Mouse (Mus musculus) bone marrow, adult 2 months (tissue): ENCODE measurements around the gene Cacfd1.

Source experiments
- CTCF ChIP-seq: fragments of 200-500 bp; IDR thresholded peaks from 2 replicates; pipeline ENCODE4 v1.5.1; 2011; ENCODE audit warnings: low read length, control low read depth; ENCODE audit not compliant: control insufficient read depth, insufficient read depth
- POLR2A ChIP-seq: fragments of 200-500 bp; IDR thresholded peaks from 2 replicates; pipeline ENCODE4 v1.6.1; 2011; ENCODE audit warnings: low read depth, mild to moderate bottlenecking, control low read depth, low read length, borderline replicate concordance; ENCODE audit not compliant: control insufficient read depth

DNA sequence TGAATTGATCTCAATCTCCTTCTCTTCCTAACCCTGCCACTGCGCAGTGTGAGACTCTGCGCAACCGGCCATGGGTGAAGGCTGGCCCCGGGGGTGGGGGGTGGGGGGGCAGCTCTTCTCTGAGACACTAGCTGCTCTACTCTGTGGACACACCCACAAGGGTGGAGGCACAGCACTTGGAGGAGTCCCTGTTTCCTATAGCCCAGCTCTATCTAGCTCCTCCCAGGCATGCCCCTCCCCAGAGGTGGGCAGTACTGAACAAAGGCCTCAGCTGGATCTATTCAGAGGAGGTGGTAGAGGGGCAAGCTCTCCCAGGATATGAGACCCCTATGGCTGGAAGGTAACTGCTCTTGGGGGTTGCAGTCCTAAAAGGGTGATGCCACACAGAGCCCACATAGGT, 27.3 kb downstream of the Cacfd1 start:
- TF ChIP-seq CTCF: no peak
- no peak for TF ChIP-seq POLR2A
